Mouse (Mus musculus) lung, embryonic 16.5 days (tissue): Measurements from ENCODE around the gene Pvr. TPM values are rescaled to one million over a fixed set of nuclear protein-coding genes. Genes with fewer than 3 reads are reported as not detected.

Experiments
- ATAC-seq: fragments of 200-750 bp; cut with Nextera tagmentation; 2 replicates; pipeline ENCODE4 v1.8.0; 2017; ENCODE audit warnings: low read depth, mild to moderate bottlenecking, moderate library complexity
- H3K27ac ChIP-seq: fragments of 300-500 bp; sonication (generic); 2 replicates; pipeline ENCODE4 v1.5.1; 2014; ENCODE audit warnings: mild to moderate bottlenecking, control low read depth, low read length
- H3K27me3 ChIP-seq: fragments of 300-500 bp; sonication (generic); 2 replicates; pipeline ENCODE4 v1.6.1; 2014; ENCODE audit warnings: low read depth, low read length, mixed read lengths; ENCODE audit not compliant: control insufficient read depth, insufficient read depth
- H3K36me3 ChIP-seq: fragments of 300-500 bp; sonication (generic); 2 replicates; pipeline ENCODE4 v1.6.1; 2014; ENCODE audit warnings: low read length; ENCODE audit not compliant: control insufficient read depth, insufficient read depth
- H3K4me1 ChIP-seq: fragments of 300-500 bp; sonication (generic); replicated peaks from 2 replicates; pipeline ENCODE4 v1.6.1; 2014; ENCODE audit warnings: low read length, mixed read lengths; ENCODE audit not compliant: control insufficient read depth, insufficient read depth
- H3K4me2 ChIP-seq: fragments of 300-500 bp; sonication (generic); 2 replicates; pipeline ENCODE4 v1.6.1; 2014; ENCODE audit warnings: low read depth, low read length, control low read depth
- H3K4me3 ChIP-seq: fragments of 300-500 bp; sonication (generic); 2 replicates; pipeline ENCODE4 v1.5.1; 2014; ENCODE audit warnings: mild to moderate bottlenecking, low read length, control low read depth
- H3K9ac ChIP-seq: fragments of 300-500 bp; sonication (generic); 2 replicates; pipeline ENCODE4 v1.6.1; 2014; ENCODE audit warnings: low read length, control low read depth
- H3K9me3 ChIP-seq: fragments of 300-500 bp; sonication (generic); 2 replicates; pipeline ENCODE4 v1.6.1; 2016; ENCODE audit warnings: low read length; ENCODE audit not compliant: control insufficient read depth
- WGBS: fragments of 180-500 bp; shearing (Covaris S2); extraction: QIAGEN DNeasy Blood & Tissue Kit; methylation state at CpG from one replicate; pipeline ENCODE4 v1.1.7; 2014; 5-methylcytosine and 5-hydroxymethylcytosine counted together
- polyA plus RNA-seq: library from polyadenylated mRNA; unstranded; fragments of >200 nt; fragmentation: Nextera tagmentation; extraction: Ambion mirVana; gene quantifications from 2 replicates; pipeline ENCODE4 v1.2.1, GENCODE M21; 2015

Gene Pvr
- polyA plus RNA-seq, 1 experiment from 2014 or later, result 23.9 TPM

GRCm38 (mm10) chr7:19865246-19866036 lies 55.5 kb downstream of the Pvr start:
- Histone ChIP-seq H3K27ac (no peak overlapping the region), H3K4me1 (no peaks in the 10 kb centered on the region), H3K4me3 (no peak overlapping the region), H3K9ac (no peak overlapping the region), H3K4me2 (no peak overlapping the region), H3K27me3 (no peaks in the 10 kb centered on the region), H3K9me3 (no peaks in the 10 kb centered on the region), H3K36me3 (no peaks in the 10 kb centered on the region)
- WGBS, result 51% methylated on average over 8 of the region's 8 CpGs
- no peak for ATAC-seq

- Histone ChIP-seq H3K27me3 (no peaks in the 10 kb centered on the region), H3K4me3 (no peak overlapping the region), H3K9ac (no peak overlapping the region), H3K9me3 (no peaks in the 10 kb centered on the region), H3K4me2 (no peak overlapping the region), H3K36me3 (no peaks in the 10 kb centered on the region), H3K27ac (no peak overlapping the region), H3K4me1 (no peaks in the 10 kb centered on the region)
- ATAC-seq, result no peak
- 18% methylated on average over 2 of the region's 2 CpGs for WGBS
These were observed 56.7 kb downstream of the Pvr start for GRCm38 (mm10) chr7:19864241-19864640.

GRCm38 (mm10) chr7:19861199-19861598 lies 59.8 kb downstream of the Pvr start, which contains the start of gene Ceacam16:
Gene Ceacam16, minus strand, starts transcription at chr7:19861299.
- H3K4me3 ChIP-seq, result no peak within 1 kb of the TSS
- H3K27ac ChIP-seq, result no peak within 1 kb of the TSS
- 75% methylated on average over 9 of the region's 9 CpGs for WGBS
- H3K9me3 ChIP-seq, result no peaks in the 10 kb centered on the region
- H3K9ac ChIP-seq, result no peak within 1 kb of the TSS
- H3K4me2 ChIP-seq, result no peak within 1 kb of the TSS
- H3K4me1 ChIP-seq, result no peaks in the 10 kb centered on the region
- no peak for ATAC-seq
- H3K27me3 ChIP-seq, result no peaks in the 10 kb centered on the region; the same call in 1 of the 2 replicates
- no peaks in the 10 kb centered on the region for H3K36me3 ChIP-seq

GRCm38 (mm10) chr7:19859740-19860139 lies 61.2 kb downstream of the Pvr start:
- Histone ChIP-seq H3K4me1 (no peaks in the 10 kb centered on the region), H3K4me2 (no peak overlapping the region), H3K9ac (no peak overlapping the region), H3K4me3 (no peak overlapping the region), H3K27ac (no peak overlapping the region), H3K36me3 (no peaks in the 10 kb centered on the region), H3K9me3 (no peaks in the 10 kb centered on the region), H3K27me3 (no peaks in the 10 kb centered on the region; the same call in 1 of the 2 replicates)
- WGBS, result 53% methylated on average over 10 of the region's 10 CpGs
- no peak for ATAC-seq

DNA sequence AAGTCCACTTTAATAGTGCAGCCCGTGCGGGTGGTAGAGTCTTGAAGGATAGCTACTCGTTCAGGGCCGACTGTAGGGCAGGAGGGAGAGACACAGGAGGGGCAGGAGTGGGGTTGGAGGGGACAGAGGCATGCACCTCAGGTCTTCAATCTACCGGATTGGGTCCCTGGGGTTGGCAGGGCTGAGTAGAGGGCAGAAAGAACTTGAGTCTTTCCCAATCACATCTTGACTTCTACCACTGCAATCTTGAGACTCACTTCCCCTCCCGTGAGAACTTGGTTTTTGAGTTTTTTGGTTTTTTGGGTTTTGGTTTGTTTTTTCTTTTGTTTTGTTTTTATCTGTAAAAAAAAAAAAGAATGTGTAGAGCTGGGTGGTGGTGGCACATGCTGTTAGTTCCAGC lies 64.7 kb downstream of the Pvr start:
- peaks cover 5% of the 10 kb centered on the region; the same call in 1 of the 2 replicates for H3K27me3 ChIP-seq
- H3K9ac ChIP-seq, result no peak overlapping the region
- H3K4me3 ChIP-seq, result no peak overlapping the region
- WGBS, result 87% methylated on average over 6 of the region's 6 CpGs
- no peaks in the 10 kb centered on the region for H3K9me3 ChIP-seq
- no peaks in the 10 kb centered on the region for H3K36me3 ChIP-seq
- H3K27ac ChIP-seq, result no peak overlapping the region
- H3K4me2 ChIP-seq, result no peak overlapping the region
- ATAC-seq, result no peak
- no peaks in the 10 kb centered on the region for H3K4me1 ChIP-seq

DNA sequence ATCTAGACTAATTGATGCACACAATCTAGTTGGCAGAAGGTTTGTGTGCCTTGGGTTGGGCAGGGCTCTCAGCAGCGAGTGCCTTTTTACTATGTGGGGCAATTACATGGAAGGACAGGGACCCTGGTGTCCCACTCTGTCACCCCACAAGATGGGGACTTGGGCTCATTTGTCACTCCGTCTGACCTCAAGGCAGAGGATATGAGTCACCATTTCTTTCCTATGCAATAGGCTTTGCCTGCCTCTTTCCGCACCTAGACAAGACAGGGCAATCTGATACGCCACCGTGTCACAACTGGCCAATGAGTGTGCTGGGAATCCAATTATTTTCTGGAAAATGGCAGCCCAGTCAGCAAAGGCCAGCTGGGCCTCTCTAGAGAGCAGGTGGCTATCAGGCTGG lies 65.3 kb downstream of the Pvr start:
- Histone ChIP-seq H3K4me2 (no peak overlapping the region), H3K27ac (no peak overlapping the region), H3K9ac (no peak overlapping the region), H3K4me3 (no peak overlapping the region), H3K9me3 (no peaks in the 10 kb centered on the region), H3K4me1 (no peaks in the 10 kb centered on the region), H3K27me3 (peaks cover 5% of the 10 kb centered on the region; the same call in 1 of the 2 replicates), H3K36me3 (no peaks in the 10 kb centered on the region)
- 80% methylated on average over 5 of the region's 5 CpGs for WGBS
- ATAC-seq, result no peak

Other genes starting within 250 kb of the Pvr start
- gene Apoc2, start 243.2 kb downstream of the Pvr start, polyA plus RNA-seq, result 3.3 and 20.9 TPM in 2 replicates
- gene Gm44805, start 239.7 kb downstream of the Pvr start, polyA plus RNA-seq, result not detected in 2 replicates
- gene Apoc4, start 239.7 kb downstream of the Pvr start, polyA plus RNA-seq, result 0.34 and 6.1 TPM in 2 replicates
- 28.4 and 34.9 TPM in 2 replicates for gene Apoc1, start 228.5 kb downstream of the Pvr start, polyA plus RNA-seq
- 470 and 554 TPM in 2 replicates for gene Apoe, start 222.0 kb downstream of the Pvr start, polyA plus RNA-seq
- gene Tomm40, start 205.7 kb downstream of the Pvr start, polyA plus RNA-seq, result 82.0 and 87.4 TPM in 2 replicates
- gene Nectin2, start 170.7 kb downstream of the Pvr start, polyA plus RNA-seq, result 128 and 131 TPM in 2 replicates
- gene Bcam, start 150.1 kb downstream of the Pvr start, polyA plus RNA-seq, result 347 and 379 TPM in 2 replicates
- 17.8 and 18.8 TPM in 2 replicates for gene Cblc, start 124.4 kb downstream of the Pvr start, polyA plus RNA-seq
- gene Bcl3, start 98.4 kb downstream of the Pvr start, polyA plus RNA-seq, result 5.4 and 5.7 TPM in 2 replicates
- gene Gm19345, start 69.2 kb downstream of the Pvr start, polyA plus RNA-seq, result 0.15 TPM in 1 of 2 replicates, not detected in the other
- not detected in 2 replicates for gene Ceacam16, start 59.9 kb downstream of the Pvr start, polyA plus RNA-seq
- gene Ceacam19, start 33.2 kb downstream of the Pvr start, polyA plus RNA-seq, result 0.06 TPM in 1 of 2 replicates, not detected in the other
- 1.8 and 2.3 TPM in 2 replicates for gene Igsf23, start 29.6 kb upstream of the Pvr start, polyA plus RNA-seq
- gene Ceacam20, start 44.3 kb upstream of the Pvr start, polyA plus RNA-seq, result not detected in 2 replicates
- not detected in 2 replicates for gene Nlrp9b, start 70.3 kb upstream of the Pvr start, polyA plus RNA-seq
- gene Vmn1r91, start 178.5 kb upstream of the Pvr start, polyA plus RNA-seq, result not detected in 2 replicates
- gene Gm16442, start 201.4 kb upstream of the Pvr start, polyA plus RNA-seq, result not detected in 2 replicates
- gene Vmn1r93, start 217.9 kb upstream of the Pvr start, polyA plus RNA-seq, result not detected in 2 replicates
- gene Vmn1r94, start 247.2 kb upstream of the Pvr start, polyA plus RNA-seq, result not detected in 2 replicates